Comparison of ENCODE assay signal across 9 mouse cellular contexts in genomic region chr15:103280817-103281464, GRCm38 (mm10). TPM values are rescaled to one million over a fixed set of nuclear protein-coding genes. Genes with fewer than 3 reads are reported as not detected.
DNase-seq lines count a peak whose midpoint lies in the region; ATAC-seq and TF ChIP-seq lines count a peak whose summit lies in the region.
"Had no signal": no experiment of that assay in that cellular context is flagged by ENCODE, and none has a peak within 500 bp of the region (broad histone marks: within the 10 kb centered on the region; RNA-seq: fewer than 3 reads in every experiment).

No protein-coding gene starts in this region.

- no peaks in the 10 kb centered on the region for H3K9me3 ChIP-seq in liver, embryonic 11.5 days (ENCODE audit: control insufficient read depth, low read length)
- no peaks in the 10 kb centered on the region for H3K9me3 ChIP-seq in stomach, embryonic 15.5 days
- H3K9me3 ChIP-seq: lung, embryonic 15.5 days had no signal

- no peaks in the 10 kb centered on the region for H3K27me3 ChIP-seq in heart, adult 2 months (ENCODE audit: control insufficient read depth, insufficient read depth, low read length)
- no peaks in the 10 kb centered on the region for H3K27me3 ChIP-seq in liver, embryonic 11.5 days (replicated peaks; ENCODE audit: control insufficient read depth, insufficient read depth, low read length)
- no peaks in the 10 kb centered on the region for H3K27me3 ChIP-seq in stomach, embryonic 15.5 days (replicated peaks)
- H3K27me3 ChIP-seq: lung, embryonic 15.5 days had no signal

- H3K4me2 ChIP-seq in liver, embryonic 11.5 days = peak overlapping the region; percentile 6; the same call in 1 of the 2 replicates
- no peak overlapping the region for H3K4me2 ChIP-seq in stomach, embryonic 15.5 days
- H3K4me2 ChIP-seq: lung, embryonic 15.5 days had no signal

- 56% methylated on average over 3 of the region's 3 CpGs for WGBS in heart, adult 2 months
- 32% methylated on average over 3 of the region's 3 CpGs for WGBS in liver, embryonic 11.5 days
- 46% methylated on average over 3 of the region's 3 CpGs for WGBS in stomach, embryonic 15.5 days

- H3K27ac ChIP-seq in heart, adult 2 months = no peak overlapping the region
- peak overlapping the region; percentile 53; the same call in 1 of the 2 replicates for H3K27ac ChIP-seq in liver, embryonic 11.5 days (ENCODE audit: low read depth, low read length)
- H3K27ac ChIP-seq in stomach, embryonic 15.5 days = peak overlapping the region; percentile 52; the same call in 1 of the 2 replicates
- H3K27ac ChIP-seq: lung, embryonic 15.5 days had no signal

- TF ChIP-seq EP300 in heart, adult 2 months (IDR thresholded peaks at IDR 0.05; ENCODE audit: insufficient read depth, low read depth, low read length) = no peak

- peaks cover 10% of the 10 kb centered on the region for H3K4me1 ChIP-seq in heart, adult 2 months (ENCODE audit: control insufficient read depth, insufficient read depth, low read length)
- peaks cover 35% of the 10 kb centered on the region for H3K4me1 ChIP-seq in liver, embryonic 11.5 days (replicated peaks; ENCODE audit: control insufficient read depth, insufficient read depth, low read length)
- H3K4me1 ChIP-seq in stomach, embryonic 15.5 days = peaks cover 14% of the 10 kb centered on the region; the same call in 1 of the 2 replicates

- peaks cover 14% of the 10 kb centered on the region for H3K79me2 ChIP-seq in heart, adult 2 months (replicated peaks; ENCODE audit: control insufficient read depth, insufficient read depth, low read length)

- ATAC-seq in liver, embryonic 11.5 days (replicated peaks; ENCODE audit: low FRiP score) = no peak; the same call in 1 of the 2 replicates
- peak; percentile 37; the same call in 1 of the 2 replicates for ATAC-seq in stomach, embryonic 15.5 days (ENCODE audit: insufficient read depth, low FRiP score, low read depth)

- intact Hi-C loops in heart, adult 2 months (cut with DNase I) = loop anchor here (2.0 kb wide), 1 partner anchor 30 kb away; no protein-coding TSS in a partner anchor
- intact Hi-C loops in heart, postnatal 25 days (cut with DNase I) = no loop called here

- no peak overlapping the region for H3K4me3 ChIP-seq in heart, adult 2 months
- no peak overlapping the region for H3K4me3 ChIP-seq in liver, embryonic 11.5 days (ENCODE audit: low read depth, low read length)
- no peak overlapping the region for H3K4me3 ChIP-seq in stomach, embryonic 15.5 days (replicated peaks)
- H3K4me3 ChIP-seq: lung, embryonic 15.5 days had no signal

- peaks cover 5% of the 10 kb centered on the region for H3K36me3 ChIP-seq in heart, adult 2 months (ENCODE audit: control insufficient read depth, insufficient read depth, low read length)
- no peaks in the 10 kb centered on the region for H3K36me3 ChIP-seq in liver, embryonic 11.5 days (ENCODE audit: control insufficient read depth, insufficient read depth, low read length)
- H3K36me3 ChIP-seq in stomach, embryonic 15.5 days = 0 out of 2 replicates have a peak, but pooled peaks cover 6% of the 10 kb centered on the region
- H3K36me3 ChIP-seq: lung, embryonic 15.5 days had no signal

- TF ChIP-seq CTCF in heart, adult 2 months (IDR thresholded peaks at IDR 0.05) = peak; percentile 75

- H3K9ac ChIP-seq in heart, adult 2 months (ENCODE audit: low read depth, low read length) = no peak overlapping the region
- H3K9ac ChIP-seq in liver, embryonic 11.5 days (ENCODE audit: low read depth, low read length) = peak overlapping the region; percentile 16; the same call in 1 of the 2 replicates
- H3K9ac ChIP-seq in stomach, embryonic 15.5 days = no peak overlapping the region
- H3K9ac ChIP-seq: lung, embryonic 15.5 days had no signal

- DNase-seq in heart, adult 2 months = no peak
- DNase-seq in heart, postnatal 25 days (ENCODE audit: low spot score) = no peak
- peak; percentile 46 for DNase-seq in CD4-positive helper T cell, adult 2 months (ENCODE audit: low read depth, low spot score)
- DNase-seq in embryo, embryonic 10 days (ENCODE audit: low spot score) = peak; percentile 75
- no peak for DNase-seq in liver, embryonic 11.5 days (ENCODE audit: low spot score)
- no peak for DNase-seq in cerebellum, adult 18-20 months
- no peak for DNase-seq in cerebellum, adult 9-11 months

- TF ChIP-seq POLR2A in heart, adult 2 months (IDR thresholded peaks at IDR 0.05; ENCODE audit: insufficient read depth, low read depth, low read length) = no peak

RNA-seq across cellular contexts. Expression of gene Copz1, which starts 8.4 kb away (rescaled TPM):
- 10 to 100 TPM; 50.2 to 55.2 TPM for total RNA-seq in heart, adult 2 months (2021)
- polyA plus RNA-seq in heart, adult 2 months (2012; rRNA removed) = 58.7 and 96.8 TPM in 2 replicates
- 10 to 100 TPM; 51.8 to 53.4 TPM for total RNA-seq in heart, postnatal 25 days (2021)
- polyA plus RNA-seq in liver, embryonic 11.5 days (2014; fragmentation: Nextera tagmentation; extraction: Ambion mirVana) = 298 and 328 TPM in 2 replicates
- 248 and 260 TPM in 2 replicates for polyA plus RNA-seq in stomach, embryonic 15.5 days (2015; fragmentation: Nextera tagmentation; extraction: Ambion mirVana)

RNA-seq across cellular contexts. Expression of gene Nfe2, which starts 22.7 kb away (rescaled TPM):
- 1 to 10 TPM in 1 of 2 experiments, under 1 TPM in 1; 0.86 to 2.0 TPM for total RNA-seq in heart, adult 2 months (2021)
- polyA plus RNA-seq in heart, adult 2 months (2012; rRNA removed) = 1.6 and 1.9 TPM in 2 replicates
- total RNA-seq in heart, postnatal 25 days (2021) = under 1 TPM; 0.42 to 0.64 TPM
- polyA plus RNA-seq in liver, embryonic 11.5 days (2014; fragmentation: Nextera tagmentation; extraction: Ambion mirVana) = 94.1 and 108 TPM in 2 replicates
- 7.8 and 15.9 TPM in 2 replicates for polyA plus RNA-seq in stomach, embryonic 15.5 days (2015; fragmentation: Nextera tagmentation; extraction: Ambion mirVana)

RNA-seq across cellular contexts. Expression of gene Gpr84, which starts 29.5 kb away (rescaled TPM):
- not detected for total RNA-seq in heart, adult 2 months (2021)
- 0.06 TPM in 1 of 2 replicates, not detected in the other for polyA plus RNA-seq in heart, adult 2 months (2012; rRNA removed)
- total RNA-seq in heart, postnatal 25 days (2021) = not detected
- 0.49 and 0.78 TPM in 2 replicates for polyA plus RNA-seq in liver, embryonic 11.5 days (2014; fragmentation: Nextera tagmentation; extraction: Ambion mirVana)
- 0.46 and 0.53 TPM in 2 replicates for polyA plus RNA-seq in stomach, embryonic 15.5 days (2015; fragmentation: Nextera tagmentation; extraction: Ambion mirVana)

RNA-seq across cellular contexts. Expression of gene Hnrnpa1, which starts 40.7 kb away (rescaled TPM):
- total RNA-seq in heart, adult 2 months (2021) = 100 to 1,000 TPM; 143 to 149 TPM
- 59.4 and 109 TPM in 2 replicates for polyA plus RNA-seq in heart, adult 2 months (2012; rRNA removed)
- total RNA-seq in heart, postnatal 25 days (2021) = 100 to 1,000 TPM; 133 to 153 TPM
- 917 and 938 TPM in 2 replicates for polyA plus RNA-seq in liver, embryonic 11.5 days (2014; fragmentation: Nextera tagmentation; extraction: Ambion mirVana)
- 664 and 681 TPM in 2 replicates for polyA plus RNA-seq in stomach, embryonic 15.5 days (2015; fragmentation: Nextera tagmentation; extraction: Ambion mirVana)

RNA-seq across cellular contexts. Expression of gene Cbx5, which starts 41.3 kb away (rescaled TPM):
- total RNA-seq in heart, adult 2 months (2021) = 10 to 100 TPM; 56.5 to 57.0 TPM
- 15.6 and 39.9 TPM in 2 replicates for polyA plus RNA-seq in heart, adult 2 months (2012; rRNA removed)
- total RNA-seq in heart, postnatal 25 days (2021) = 10 to 100 TPM; 55.9 to 63.9 TPM
- 116 and 126 TPM in 2 replicates for polyA plus RNA-seq in liver, embryonic 11.5 days (2014; fragmentation: Nextera tagmentation; extraction: Ambion mirVana)
- polyA plus RNA-seq in stomach, embryonic 15.5 days (2015; fragmentation: Nextera tagmentation; extraction: Ambion mirVana) = 91.8 and 97.2 TPM in 2 replicates

Comparison
In these comparisons a context has a peak if more than half of its experiments do, and no peak if none do; other contexts are left out.
1. DNase-seq: peak in CD4-positive helper T cell, adult 2 months (single experiment) and embryo, embryonic 10 days (single experiment); none in heart, adult 2 months (0 of 2), heart, postnatal 25 days (single experiment), liver, embryonic 11.5 days (single experiment), cerebellum, adult 18-20 months (0 of 2) and cerebellum, adult 9-11 months (single experiment).